Mouse (Mus musculus) skeletal muscle tissue, adult 2 months (tissue): ENCODE results near the gene B4galnt4.
"Not testable (repeated sequence)": the region's sequence is repeated elsewhere in the genome, so short reads cannot be mapped to it uniquely, and the experiment has no call there.

Experiments used
- DNase-seq: peaks from one replicate; pipeline ENCODE4 v3.0.0-alpha.2; 2012; ENCODE audit warnings: low read depth, low spot score

Gene B4galnt4

DNA sequence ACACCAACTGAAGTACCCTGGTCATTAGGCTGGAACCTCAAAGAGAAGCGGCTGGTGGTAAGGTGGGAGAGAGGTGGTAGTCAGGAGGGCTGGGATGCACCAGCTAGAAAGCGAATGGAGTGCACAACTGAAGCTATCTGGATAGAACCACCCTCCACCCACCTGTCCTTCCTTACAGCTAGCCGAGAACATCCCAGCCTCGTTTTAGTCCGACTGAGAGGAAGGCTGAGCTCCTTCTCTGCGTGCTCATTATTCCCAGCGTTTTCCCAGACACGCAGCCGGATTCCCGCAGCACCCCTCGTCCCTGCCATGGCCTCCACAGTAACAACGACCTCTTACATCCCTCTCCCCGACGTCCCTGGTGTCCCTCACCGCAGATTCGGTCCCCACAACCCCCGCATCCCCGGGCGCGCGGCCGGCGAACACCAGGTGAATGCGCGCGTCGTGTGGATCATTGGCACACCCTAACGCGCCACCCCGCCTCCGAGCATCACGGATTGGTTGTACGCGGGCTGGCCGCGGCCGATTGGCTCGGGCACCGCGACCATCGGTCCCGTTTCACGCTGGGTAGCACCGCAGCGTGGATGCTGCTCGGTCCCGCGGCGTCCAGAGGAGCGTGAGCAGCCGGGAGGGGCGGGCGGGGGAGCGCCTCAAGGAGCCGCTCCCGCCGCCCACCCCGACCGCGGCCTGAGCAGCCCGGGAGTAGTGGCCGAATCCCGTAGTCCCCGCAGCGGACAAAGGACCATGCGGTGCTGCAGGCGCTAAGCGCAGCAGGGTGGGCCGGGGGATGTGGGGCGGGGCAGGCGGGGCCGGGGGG lies at the start of gene B4galnt4:
B4galnt4 (plus strand) TSS at position 679 of the 817 bp plus-strand sequence.
- no peak for DNase-seq

DNA sequence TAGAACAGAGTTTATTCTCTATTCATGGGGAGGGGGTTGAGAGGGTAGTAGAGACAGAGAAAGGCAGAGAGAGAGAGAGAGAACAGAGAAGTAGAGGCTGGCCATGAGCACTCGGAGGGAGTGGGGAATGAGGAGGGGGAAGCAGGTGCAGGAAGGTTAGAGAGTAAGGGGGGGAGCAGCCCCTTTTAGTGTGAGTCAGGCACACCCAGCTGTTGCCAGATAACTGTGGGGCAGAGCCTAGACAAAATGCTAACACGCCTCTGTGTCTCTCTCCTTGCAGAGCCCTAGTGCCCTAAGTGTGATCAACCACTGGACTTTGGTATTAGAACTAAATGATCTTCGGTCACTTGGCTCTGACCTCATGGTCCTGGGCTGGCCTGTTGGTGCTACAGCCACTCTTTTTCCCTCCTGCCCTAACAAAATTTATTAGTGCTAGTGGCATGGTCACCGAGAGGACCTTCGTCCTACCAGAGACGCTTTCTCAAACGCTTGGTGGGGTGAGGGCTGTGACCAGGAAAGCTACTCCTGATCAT lies 49.6 kb upstream of the B4galnt4 start:
- DNase-seq, result no peak

DNA sequence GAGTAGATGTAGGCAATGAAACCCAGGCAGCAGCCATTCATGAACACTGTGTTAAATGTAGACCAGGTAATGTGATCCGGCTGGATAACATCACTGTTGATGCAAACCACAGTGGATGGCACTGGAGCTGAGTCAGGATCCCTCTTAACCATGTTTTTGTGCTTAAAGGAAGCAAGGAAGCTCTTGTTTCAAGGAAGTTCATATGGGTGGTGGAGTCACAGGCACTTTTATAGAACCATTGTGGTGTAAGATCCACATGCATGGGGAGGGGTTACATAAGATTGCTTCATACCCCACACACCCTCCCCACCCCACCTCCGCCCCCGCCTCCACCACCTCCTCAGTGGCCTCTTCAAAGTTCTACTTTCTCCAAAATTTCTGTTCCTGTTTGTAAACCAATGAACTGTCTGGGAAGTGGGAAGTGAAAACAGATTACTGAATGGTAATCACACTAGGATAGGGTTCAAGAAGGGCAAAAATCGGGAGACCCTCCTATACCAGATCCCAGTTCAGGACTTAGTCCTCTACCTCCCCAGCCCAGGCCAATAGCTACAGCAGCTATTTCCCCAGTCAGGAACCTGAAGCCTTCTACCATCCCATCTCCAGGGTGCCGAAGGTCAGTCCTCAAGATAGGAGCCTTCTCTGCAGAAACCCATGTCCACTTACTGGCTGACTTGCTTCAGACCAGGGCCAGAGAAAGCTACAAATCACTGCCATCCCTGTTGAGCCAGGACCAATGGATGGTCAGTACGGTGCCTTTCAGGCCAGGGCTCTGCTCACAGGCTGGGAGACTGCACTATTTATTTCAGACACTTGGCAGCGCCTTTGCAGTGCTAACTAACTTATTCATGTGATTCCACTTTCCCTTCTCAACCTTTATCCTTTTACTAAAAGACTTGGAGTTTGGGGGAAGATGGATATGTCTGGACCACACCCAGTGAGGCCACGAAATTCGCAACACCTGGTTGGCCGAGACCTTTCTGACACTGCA lies 43.9 kb upstream of the B4galnt4 start:
- DNase-seq, result peak; percentile 50

DNA sequence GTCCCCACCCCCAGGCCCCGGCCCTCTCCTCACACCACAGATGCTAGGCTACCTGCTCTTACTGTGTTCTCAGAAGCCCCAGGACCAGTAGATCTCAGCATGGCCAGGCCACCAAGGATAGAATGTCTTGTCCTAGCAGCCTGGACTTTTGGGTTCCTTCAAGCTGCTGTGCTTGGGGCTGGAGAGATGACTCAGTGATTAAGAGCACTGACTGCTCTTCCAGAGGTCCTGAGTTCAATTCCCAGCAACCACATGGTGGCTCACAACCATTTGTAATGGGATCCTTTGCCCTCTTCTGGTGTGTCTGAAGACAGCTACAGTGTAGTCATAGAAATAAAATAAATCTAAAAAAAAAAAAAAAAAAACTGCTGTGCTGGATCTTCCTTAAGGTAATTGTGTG lies 43.1 kb upstream of the B4galnt4 start, which contains the start of gene Ifitm6:
Ifitm6 (minus strand) TSS at position 101 of the 400 bp plus-strand sequence.
- DNase-seq, result not testable (repeated sequence)

DNA sequence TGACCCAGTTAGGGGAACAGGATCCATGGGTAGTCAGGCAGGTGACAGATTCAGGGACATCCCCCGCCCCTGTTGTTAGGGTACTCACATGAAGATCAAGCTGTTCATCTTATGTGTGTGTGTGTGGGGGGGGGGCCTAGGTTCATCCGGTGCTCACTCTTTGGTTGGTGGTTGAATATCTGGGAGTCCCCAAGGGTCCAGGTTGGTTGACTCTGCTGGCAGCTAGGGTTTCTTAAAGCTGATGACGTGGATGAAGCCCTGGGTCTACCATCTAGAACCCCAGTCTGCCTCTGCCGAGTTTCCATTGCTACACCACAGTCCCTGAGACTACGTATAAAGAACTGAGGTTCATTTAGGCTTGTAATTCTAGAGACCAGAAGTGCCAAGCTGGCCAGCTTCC lies 41.9 kb upstream of the B4galnt4 start:
- no peak for DNase-seq

DNA sequence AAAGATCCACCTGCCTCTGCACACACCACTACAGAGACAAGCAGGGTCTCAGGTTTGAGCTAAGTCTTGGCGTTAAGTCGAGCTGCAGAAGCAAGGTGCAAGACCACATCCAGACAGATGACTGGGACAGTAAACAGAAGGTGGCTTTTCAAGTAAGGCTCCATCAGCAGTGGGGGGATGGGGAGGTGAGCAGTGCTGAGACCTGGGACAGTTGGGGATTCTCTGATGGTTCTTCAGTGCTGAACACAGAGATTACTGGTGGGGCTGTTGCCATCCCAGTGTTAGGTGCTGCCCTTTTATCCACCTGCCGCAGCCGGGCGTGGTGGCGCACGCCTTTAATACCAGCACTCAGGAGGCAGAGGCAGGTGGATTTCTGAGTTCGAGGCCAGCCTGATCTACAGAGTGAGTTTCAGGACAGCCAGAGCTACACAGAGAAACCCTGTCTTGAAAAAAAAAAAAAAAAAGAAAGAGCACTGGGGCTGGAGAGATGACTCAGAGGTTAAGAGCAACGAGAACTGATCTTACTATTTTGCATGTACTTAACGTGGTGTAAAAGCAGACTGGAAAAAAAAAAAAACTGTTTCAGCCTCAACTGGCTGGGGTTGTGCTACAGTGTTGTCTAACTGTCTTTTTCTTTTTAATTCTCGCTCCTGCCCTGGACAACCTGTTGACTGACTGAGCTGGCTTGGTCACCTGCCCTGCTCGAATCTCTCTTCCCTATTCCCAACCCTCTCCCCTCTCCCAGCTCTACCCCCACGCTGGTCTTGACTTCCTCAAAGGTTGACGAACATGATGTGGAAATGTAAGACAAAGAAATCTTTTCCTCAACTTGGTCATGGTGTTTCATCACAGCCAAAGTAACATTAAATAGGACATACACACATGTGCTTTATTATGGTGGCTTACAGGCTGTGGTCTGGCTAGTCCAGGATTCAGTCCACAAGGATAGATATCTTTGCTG lies 39.1 kb upstream of the B4galnt4 start:
- no peak for DNase-seq

DNA sequence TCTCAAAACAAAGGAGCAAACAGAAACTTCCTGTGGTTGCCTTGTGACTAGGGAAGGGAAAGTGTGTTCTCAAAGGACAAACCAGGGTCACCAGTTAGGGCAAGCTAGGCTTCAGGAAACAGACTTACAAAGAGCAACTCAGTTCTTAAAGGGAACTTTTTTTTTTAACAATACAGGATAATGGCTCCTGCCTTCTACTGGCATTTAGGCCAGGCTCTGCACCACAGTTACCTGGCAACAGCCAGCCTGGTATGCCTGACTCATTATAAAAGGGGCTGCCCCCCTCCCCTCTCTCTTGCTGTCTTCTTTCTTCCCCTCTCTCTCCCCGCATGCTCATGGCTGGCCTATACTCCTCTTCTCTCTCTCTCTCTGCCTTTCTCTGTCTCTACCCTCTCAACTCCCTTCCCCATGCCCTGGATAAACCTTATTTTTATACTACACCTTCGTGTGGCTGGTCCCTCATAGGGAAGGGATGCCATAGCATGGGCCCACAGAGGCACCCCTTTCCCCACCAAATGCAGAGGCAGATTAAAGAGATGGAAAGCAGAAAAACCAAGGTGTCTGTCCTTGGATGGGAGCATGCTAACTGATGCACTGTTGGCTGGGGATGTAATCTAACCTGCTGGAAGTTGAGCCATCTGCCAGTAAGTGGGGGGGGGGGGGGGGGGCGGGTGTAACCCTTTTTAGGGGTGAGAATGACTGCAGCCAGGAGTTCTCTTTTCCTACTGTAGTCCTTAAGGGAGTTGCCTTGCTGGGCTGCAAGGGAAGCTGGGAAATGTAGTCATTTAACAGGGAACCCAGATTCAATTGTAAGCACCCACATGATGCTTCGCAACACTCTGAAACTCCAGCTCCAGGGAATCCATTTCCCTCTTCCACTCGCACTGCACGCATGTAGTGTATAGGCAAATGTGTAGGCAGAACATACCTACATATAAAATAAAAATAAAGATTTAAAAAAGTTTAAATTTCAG lies 35.8 kb upstream of the B4galnt4 start:
- no peak for DNase-seq

DNA sequence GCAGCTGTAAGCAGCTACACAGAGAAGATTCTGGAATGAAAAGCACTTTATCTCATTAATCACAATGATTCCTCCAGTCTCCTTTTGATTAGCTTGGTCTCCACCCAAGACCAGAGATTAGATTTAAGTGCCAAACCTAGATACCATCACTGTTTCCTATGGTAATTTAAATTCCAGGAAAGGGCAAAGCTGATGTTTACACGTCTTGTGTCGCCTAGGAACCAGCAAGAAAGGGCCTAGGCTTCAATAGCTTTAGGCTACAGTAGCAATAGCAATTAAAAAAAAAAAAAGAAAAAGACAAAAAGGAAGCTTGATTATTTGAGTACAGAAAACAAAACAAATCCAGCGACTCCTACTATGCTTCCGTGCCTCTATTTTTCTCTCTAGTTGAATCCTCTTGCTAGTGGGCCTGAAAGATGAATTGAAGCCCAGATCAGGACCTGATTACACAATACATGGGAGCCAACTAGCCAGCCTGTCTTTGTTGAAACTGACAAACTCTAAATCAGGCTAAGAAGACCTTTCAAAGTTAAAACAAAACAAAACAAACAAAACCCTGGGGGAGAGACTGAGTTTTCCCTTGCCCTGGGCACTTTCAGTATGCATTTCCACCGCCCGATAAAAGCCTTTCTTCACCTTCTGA lies 34.7 kb upstream of the B4galnt4 start:
- no peak for DNase-seq

DNA sequence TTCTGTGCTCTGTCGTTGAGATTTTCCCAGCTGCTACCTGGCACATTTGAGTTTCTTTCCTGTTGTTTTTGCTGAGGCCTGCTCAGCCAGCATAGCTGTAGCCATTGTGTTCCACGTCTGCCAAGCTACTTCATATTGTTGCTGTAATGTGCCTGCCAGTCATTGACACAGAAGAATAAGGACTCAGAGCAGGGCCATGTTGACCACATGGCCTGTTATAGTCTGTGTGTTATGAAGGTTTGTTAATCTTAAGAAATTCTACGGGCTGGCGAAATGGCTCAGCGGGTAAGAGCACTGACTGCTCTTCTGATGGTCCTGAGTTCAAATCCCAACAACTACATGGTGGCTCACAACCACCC lies 34.2 kb upstream of the B4galnt4 start:
- no peak for DNase-seq

DNA sequence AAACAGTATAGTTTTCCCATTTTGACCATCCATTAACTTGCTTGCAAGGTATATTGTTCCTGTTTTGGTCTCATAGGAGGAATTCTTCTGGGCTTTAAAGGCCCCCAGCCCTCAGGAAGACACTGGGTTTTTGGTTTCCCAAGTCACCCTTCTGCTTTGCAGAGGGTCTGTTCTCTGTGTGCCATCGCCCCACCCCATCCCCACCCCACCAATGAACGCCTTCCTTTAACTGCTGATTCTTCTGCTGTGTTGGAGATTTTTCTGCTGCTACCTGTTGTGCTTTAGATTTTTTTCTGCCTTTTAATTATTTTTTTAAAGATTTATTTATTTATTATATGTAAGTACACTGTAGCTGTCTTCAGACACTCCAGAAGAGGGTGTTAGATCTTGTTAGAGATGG lies 32.1 kb upstream of the B4galnt4 start, which contains the start of gene Gm17387:
Gm17387 (plus strand) TSS at position 301 of the 400 bp plus-strand sequence.
- DNase-seq, result no peak

DNA sequence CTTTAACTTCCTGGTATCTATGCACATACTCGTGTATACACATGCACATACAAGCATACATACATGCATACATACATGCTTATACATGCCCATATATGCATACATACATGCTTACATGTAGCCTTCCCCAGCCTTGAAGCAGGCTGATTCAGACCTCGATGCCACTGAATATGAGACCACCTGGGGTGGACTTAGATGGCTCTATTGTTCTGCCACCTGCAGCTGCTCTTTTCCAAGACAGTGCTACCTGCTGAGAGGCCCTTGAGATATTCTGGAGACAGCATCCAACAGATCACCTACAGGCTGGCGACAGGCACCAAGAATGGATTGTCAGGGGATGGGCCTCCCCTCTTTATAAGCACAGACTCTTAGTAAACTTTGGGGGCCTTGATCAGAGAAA lies 30.5 kb upstream of the B4galnt4 start:
- no peak for DNase-seq

DNA sequence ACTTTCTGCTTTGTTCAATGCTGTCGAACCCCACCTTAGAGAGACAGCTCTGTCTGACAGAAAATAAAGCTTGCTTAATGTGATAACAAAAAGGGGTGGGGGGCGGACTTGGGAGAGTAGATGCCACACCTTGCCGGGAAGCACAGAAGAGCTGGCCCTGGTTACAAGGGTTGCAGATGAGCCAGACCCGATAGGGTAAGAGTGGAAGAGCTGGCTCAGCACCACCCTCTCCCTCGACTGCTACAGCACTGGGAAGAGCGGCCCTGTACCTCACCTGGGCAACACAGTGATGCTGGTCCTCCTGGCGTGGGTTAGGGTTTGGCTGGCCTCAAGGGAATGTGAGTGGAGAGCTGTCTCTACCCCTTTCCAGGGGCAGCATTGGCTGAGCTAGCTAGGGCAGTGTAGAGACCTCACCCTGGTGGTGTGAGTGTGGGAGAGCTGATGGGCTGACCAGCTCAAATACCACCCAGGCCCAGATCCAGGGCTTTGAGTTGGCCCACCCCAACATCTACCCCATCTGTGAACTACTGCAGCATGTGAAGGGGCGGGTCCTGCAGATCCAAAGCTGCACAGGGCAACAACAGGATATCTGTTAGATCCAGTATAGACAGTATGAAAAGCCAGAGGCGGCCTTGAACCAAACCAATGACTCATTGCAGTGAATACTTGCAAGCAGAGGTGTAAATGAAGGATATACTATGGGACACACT lies 28.3 kb upstream of the B4galnt4 start:
- no peak for DNase-seq

DNA sequence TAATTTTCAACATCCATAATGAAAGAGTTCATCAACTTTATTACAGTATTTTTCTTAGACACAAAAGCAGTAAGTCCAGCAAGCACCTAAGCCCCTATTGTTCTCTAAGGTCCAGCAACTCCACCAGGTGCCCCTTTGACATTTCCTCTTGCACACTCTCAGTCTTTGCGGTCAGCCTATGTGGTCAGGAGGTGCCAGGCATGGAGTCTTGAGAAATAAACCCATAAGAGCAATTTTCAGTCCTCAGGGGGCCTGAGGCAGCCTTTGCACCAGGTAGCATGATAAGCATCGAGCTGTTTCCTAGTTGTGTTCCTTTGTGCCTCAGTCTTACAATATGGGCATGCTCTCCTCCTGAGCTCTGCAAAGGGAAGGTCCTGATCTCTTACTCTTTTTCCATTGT lies 24.3 kb upstream of the B4galnt4 start:
- DNase-seq, result not testable (repeated sequence)

DNA sequence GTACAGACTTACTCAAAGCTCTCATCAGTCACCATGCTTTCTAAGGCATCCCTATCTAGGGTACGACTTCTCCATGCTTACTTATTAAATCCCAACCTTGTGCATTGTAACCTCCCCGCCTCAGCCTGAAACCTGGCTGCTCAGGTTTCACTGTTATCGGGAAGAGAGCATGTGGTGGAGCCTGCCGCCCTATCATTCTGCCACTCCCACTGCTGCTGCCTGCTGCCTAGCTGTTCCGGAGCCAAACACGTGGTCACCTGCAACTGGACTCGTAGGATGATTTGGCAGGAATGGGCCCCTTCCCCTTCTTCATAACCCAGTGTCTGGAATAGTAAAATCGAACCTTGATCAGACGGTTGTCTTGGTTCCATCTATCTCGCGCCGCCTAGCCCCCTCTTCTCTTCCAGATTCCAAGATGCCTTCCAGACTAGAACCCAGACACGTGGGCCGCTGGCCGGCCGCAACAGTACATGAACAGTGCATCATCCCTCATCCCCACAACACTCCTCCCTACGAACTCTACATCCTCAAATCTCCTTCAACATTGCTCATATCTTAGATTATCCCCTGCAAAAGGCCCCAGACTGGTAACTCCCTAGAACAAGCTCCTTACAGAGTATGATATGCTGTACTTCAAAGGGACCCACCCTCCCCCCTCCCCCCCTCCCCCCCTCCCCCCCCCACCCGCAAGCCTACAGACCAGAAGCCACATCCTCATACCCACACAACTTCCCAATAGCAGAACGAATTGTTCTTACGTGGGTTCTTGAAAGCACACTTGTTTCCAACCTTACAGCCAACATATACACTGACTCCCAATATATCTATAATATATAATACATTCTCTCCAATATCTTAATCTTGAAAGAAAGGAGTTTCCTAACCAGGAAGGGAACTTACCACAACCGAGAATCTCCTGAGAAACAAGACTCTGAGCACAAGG lies 22.5 kb upstream of the B4galnt4 start:
- no peak for DNase-seq

DNA sequence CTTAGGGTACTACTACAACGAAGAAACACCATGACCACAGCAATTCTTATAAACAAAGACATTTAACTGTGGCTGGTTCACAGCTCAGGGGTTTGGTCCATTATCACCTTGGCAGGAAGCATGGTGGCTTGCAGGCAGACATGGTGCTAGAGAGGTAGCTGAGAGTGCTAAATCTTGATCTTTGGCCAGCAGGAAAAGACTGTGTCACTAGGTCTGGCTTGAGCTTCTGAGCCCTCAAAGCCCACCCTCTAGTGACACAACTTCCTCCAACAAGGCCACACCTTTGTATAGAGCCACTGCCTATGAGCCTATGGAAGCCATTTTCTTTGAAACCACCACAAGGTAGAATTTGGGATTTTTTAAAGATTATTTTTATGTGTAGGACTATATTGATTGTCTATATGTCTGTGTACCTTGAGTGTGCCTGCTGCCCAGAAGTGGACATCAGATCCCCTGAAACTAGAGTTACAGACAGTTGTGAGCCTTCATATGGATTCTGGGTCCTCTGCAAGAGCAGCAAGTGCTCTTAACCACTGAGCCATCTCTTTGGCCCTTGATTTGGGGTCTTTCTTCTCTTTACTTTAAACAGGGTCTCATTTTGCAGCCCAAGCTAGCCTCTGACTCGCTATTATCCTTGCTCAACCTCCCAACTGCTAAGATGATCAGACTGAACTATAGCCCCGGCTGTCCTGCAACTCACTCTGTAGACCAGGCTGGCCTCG lies 21.4 kb upstream of the B4galnt4 start:
- no peak for DNase-seq

DNA sequence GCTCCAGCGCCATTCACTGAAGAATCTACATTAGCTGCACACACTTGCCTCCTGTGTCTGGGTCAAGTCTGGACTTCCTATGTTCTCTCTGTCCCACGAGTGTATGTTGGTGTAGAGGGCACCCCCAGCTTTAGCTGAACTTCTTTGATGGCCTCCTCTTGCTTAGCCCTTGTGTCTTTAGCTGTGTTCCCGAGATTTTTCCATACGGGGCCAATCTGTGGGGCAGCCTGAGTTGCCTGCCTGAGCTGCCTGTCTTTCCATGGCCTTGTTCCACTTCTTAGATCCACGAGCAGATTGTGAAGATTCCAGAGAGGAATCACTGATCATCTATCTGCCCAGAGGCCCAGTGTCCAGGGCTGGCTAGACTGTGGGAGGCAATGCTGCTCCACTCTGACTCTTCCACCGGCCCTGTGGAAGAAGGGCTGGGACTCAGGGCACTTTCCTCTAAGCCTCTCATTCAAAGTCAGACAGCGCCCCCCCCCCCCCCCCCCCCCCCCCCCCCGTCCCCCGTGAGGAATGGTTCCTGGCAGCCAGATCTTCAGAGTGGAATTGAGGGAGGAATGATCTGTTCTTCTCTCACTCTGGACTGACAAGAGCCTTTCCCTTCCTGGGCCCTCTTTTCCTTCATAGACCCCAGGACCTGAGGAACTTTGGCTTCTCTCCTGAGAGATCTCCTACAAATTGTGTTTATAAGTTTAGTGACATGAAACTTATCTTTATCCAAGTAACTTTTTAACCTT lies 19.9 kb upstream of the B4galnt4 start:
- DNase-seq, result no peak
